In the genomic region with DNA sequence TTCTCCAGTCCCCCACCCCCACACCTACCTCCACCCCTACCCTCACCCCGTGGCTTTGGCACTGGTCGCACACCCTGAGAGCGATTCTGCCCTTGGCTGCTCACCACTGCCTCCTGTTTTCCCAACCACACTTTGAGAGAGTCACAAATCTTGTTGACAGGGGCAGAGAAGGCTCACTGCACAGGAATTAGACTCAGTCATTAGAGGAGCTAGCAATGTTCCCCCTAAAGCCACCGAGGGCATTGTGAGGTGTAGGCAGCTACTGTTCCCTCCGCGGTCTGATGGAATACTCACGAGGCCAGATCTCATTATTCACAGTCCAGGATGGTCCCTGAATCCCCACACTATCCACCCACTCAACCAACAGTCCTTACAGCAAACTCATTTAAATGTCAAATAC, we compare ENCODE assay signal across 28 mouse cellular contexts. TPM values are rescaled to one million over a fixed set of nuclear protein-coding genes. Genes with fewer than 3 reads are reported as not detected.
DNase-seq lines count a peak whose midpoint lies in the region; ATAC-seq lines count a peak whose summit lies in the region.
"Had no signal": no experiment of that assay in that cellular context is flagged by ENCODE, and none has a peak within 500 bp of the region (broad histone marks: within the 10 kb centered on the region; RNA-seq: fewer than 3 reads in every experiment).

No protein-coding gene starts in this region.

- H3K27me3 ChIP-seq in heart, embryonic 11.5 days (ENCODE audit: control insufficient read depth, insufficient read depth, low read length) = no peaks in the 10 kb centered on the region
- peaks cover 3% of the 10 kb centered on the region; the same call in 1 of the 2 replicates for H3K27me3 ChIP-seq in kidney, embryonic 15.5 days

- H3K27ac ChIP-seq in heart, embryonic 11.5 days (ENCODE audit: low read depth, low read length) = no peak overlapping the region
- 0 out of 2 replicates have a peak overlapping the region, but pooled peaks have one; percentile 2 for H3K27ac ChIP-seq in kidney, embryonic 15.5 days
- H3K27ac ChIP-seq: forebrain, embryonic 10.5 days; heart, adult 2 months; limb, embryonic 12.5 days; stomach, postnatal 0 days had no signal

- WGBS in heart, embryonic 11.5 days (ENCODE audit: insufficient replicate concordance) = 70% methylated on average over 7 of the region's 7 CpGs
- WGBS in kidney, embryonic 15.5 days = 18% methylated on average over 7 of the region's 7 CpGs

- no peak overlapping the region for H3K4me3 ChIP-seq in heart, embryonic 11.5 days (ENCODE audit: low read depth, low read length)
- H3K4me3 ChIP-seq in kidney, embryonic 15.5 days (replicated peaks) = no peak overlapping the region
- H3K4me3 ChIP-seq: forebrain, embryonic 10.5 days; heart, adult 2 months; limb, embryonic 12.5 days had no signal

- H3K4me2 ChIP-seq in heart, embryonic 11.5 days = no peak overlapping the region
- no peak overlapping the region for H3K4me2 ChIP-seq in kidney, embryonic 15.5 days
- H3K4me2 ChIP-seq: limb, embryonic 12.5 days; liver, embryonic 11.5 days; midbrain, embryonic 11.5 days had no signal

- no peak for ATAC-seq in heart, embryonic 11.5 days (replicated peaks; ENCODE audit: insufficient number of reproducible peaks, low FRiP score, low TSS enrichment)
- peak; percentile 90 for ATAC-seq in kidney, embryonic 15.5 days (replicated peaks; ENCODE audit: low FRiP score)
- peak; percentile 55 for ATAC-seq in megakaryocyte progenitor cell, adult 5-6 weeks (replicated peaks; ENCODE audit: poor library complexity)
- ATAC-seq: forebrain, postnatal 0 days had no signal

- H3K4me1 ChIP-seq in heart, embryonic 11.5 days (ENCODE audit: control insufficient read depth, insufficient read depth, low read length) = no peaks in the 10 kb centered on the region
- H3K4me1 ChIP-seq in kidney, embryonic 15.5 days = peaks cover 28% of the 10 kb centered on the region
- H3K4me1 ChIP-seq: limb, embryonic 12.5 days had no signal

- no peaks in the 10 kb centered on the region for H3K9me3 ChIP-seq in heart, embryonic 11.5 days (replicated peaks; ENCODE audit: control insufficient read depth, low read length)
- no peaks in the 10 kb centered on the region for H3K9me3 ChIP-seq in kidney, embryonic 15.5 days (replicated peaks)
- H3K9me3 ChIP-seq: forebrain, embryonic 10.5 days; limb, embryonic 12.5 days had no signal

- no peak overlapping the region for H3K9ac ChIP-seq in heart, embryonic 11.5 days (ENCODE audit: low read depth, low read length)
- no peak overlapping the region for H3K9ac ChIP-seq in kidney, embryonic 15.5 days
- H3K9ac ChIP-seq: forebrain, postnatal 0 days; limb, embryonic 12.5 days had no signal

- peak; percentile 24 for DNase-seq in heart, adult 11 months
- DNase-seq in kidney, adult 18-20 months = no peak
- peak; percentile 79 for DNase-seq in 3T3-L1 (ENCODE audit: low read depth, low spot score)
- no peak for DNase-seq in thymus, postnatal 10 days (ENCODE audit: low spot score in 2 of 2)
- no peak for DNase-seq in cerebellum, postnatal 36 days
- DNase-seq: adrenal gland, postnatal 36 days; cerebellum, adult 11 months; cerebellum, adult 9-11 months; forebrain, postnatal 0 days; gastrocnemius, postnatal 25 days; heart, adult 2 months; heart, postnatal 4 days; kidney, postnatal 25 days; lung, adult 18-20 months; lung, postnatal 10 days; thymus, adult 2 months had no signal

- no peaks in the 10 kb centered on the region for H3K36me3 ChIP-seq in heart, embryonic 11.5 days (ENCODE audit: control insufficient read depth, insufficient read depth, low read length)
- no peaks in the 10 kb centered on the region for H3K36me3 ChIP-seq in kidney, embryonic 15.5 days
- H3K36me3 ChIP-seq: forebrain, embryonic 10.5 days; limb, embryonic 12.5 days had no signal

RNA-seq across cellular contexts. Expression of a gene that starts 15.4 kb away (rescaled TPM):
- 115 and 128 TPM in 2 replicates for polyA plus RNA-seq in heart, embryonic 11.5 days (2014; fragmentation: Nextera tagmentation; extraction: Ambion mirVana)
- 62.1 and 63.8 TPM in 2 replicates for polyA plus RNA-seq in kidney, embryonic 15.5 days (2015; fragmentation: Nextera tagmentation; extraction: Ambion mirVana)
- 2,686 and 2,904 TPM in 2 replicates for total RNA-seq in megakaryocyte progenitor cell, adult 5-6 weeks (2015)
- total RNA-seq in megakaryocyte progenitor cell, adult 5-6 weeks (2017) = 1,309 and 1,334 TPM in 2 replicates

RNA-seq across cellular contexts. Expression of a gene that starts 33.4 kb away (rescaled TPM):
- polyA plus RNA-seq in heart, embryonic 11.5 days (2014; fragmentation: Nextera tagmentation; extraction: Ambion mirVana) = 0.43 TPM in 1 of 2 replicates, not detected in the other
- 0.26 and 0.40 TPM in 2 replicates for polyA plus RNA-seq in kidney, embryonic 15.5 days (2015; fragmentation: Nextera tagmentation; extraction: Ambion mirVana)
- 0.05 TPM in 1 of 2 replicates, not detected in the other for total RNA-seq in megakaryocyte progenitor cell, adult 5-6 weeks (2015)
- total RNA-seq in megakaryocyte progenitor cell, adult 5-6 weeks (2017) = 0.03 and 0.08 TPM in 2 replicates
- total RNA-seq: adrenal gland, adult 18-20 months; adrenal gland, postnatal 36 days; gastrocnemius, postnatal 25 days; heart, postnatal 4 days had no signal
- polyA plus RNA-seq: embryonic facial prominence, embryonic 11.5 days; forebrain, embryonic 10.5 days; intestine, embryonic 14.5 days; liver, embryonic 11.5 days; midbrain, embryonic 11.5 days had no signal

RNA-seq across cellular contexts. Expression of a gene that starts 35.1 kb away (rescaled TPM):
- polyA plus RNA-seq in heart, embryonic 11.5 days (2014; fragmentation: Nextera tagmentation; extraction: Ambion mirVana) = 1.3 and 1.5 TPM in 2 replicates
- polyA plus RNA-seq in kidney, embryonic 15.5 days (2015; fragmentation: Nextera tagmentation; extraction: Ambion mirVana) = 0.23 and 0.38 TPM in 2 replicates
- total RNA-seq in megakaryocyte progenitor cell, adult 5-6 weeks (2015) = 1.0 and 4.4 TPM in 2 replicates
- 0.25 and 0.91 TPM in 2 replicates for total RNA-seq in megakaryocyte progenitor cell, adult 5-6 weeks (2017)
- total RNA-seq: adrenal gland, adult 18-20 months; gastrocnemius, postnatal 25 days; heart, adult 2 months; midbrain, postnatal 0 days had no signal
- polyA plus RNA-seq: embryonic facial prominence, embryonic 11.5 days; forebrain, embryonic 10.5 days; midbrain, embryonic 11.5 days; midbrain, postnatal 0 days had no signal

Comparison
In these comparisons a context has a peak if more than half of its experiments do, and no peak if none do; other contexts are left out.
1. DNase-seq: peak in heart, adult 11 months (single experiment) and 3T3-L1 (single experiment); none in kidney, adult 18-20 months (single experiment), thymus, postnatal 10 days (0 of 2) and cerebellum, postnatal 36 days (0 of 2).